ENCODE assay signal across 10 mouse cellular contexts in the genomic region with DNA sequence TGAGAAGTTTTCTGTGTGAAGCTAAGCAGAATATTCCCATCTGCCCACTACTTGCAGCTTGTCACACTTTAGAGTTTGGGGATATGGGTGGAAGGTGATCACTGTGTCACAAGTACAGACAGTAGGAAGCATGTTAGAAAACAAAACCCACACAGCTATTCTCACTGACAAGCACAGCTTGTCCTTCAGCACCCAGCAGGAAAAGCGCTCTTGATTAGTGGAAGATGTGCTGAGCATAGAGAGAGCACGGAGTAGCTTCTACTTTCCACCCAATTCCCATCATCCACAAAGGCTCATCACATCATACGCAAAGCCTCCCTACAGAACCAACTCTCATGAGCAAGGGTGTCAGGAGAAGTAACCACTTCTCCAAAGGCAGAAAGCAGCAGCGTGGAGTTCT. TPM values are rescaled to one million over a fixed set of nuclear protein-coding genes. Genes with fewer than 3 reads are reported as not detected.
DNase-seq lines count a peak whose midpoint lies in the region; ATAC-seq and TF ChIP-seq lines count a peak whose summit lies in the region.
"Had no signal": no experiment of that assay in that cellular context is flagged by ENCODE, and none has a peak within 500 bp of the region (broad histone marks: within the 10 kb centered on the region; RNA-seq: fewer than 3 reads in every experiment).

No protein-coding gene starts in this region.

- peak overlapping the region; percentile 74 for H3K4me3 ChIP-seq in hindbrain, postnatal 0 days (ENCODE audit: low read length)
- no peak overlapping the region for H3K4me3 ChIP-seq in kidney, adult 2 months (ENCODE audit: insufficient read depth, low read depth, low read length)

- WGBS in hindbrain, postnatal 0 days = 47% methylated on average over 4 of the region's 4 CpGs
- WGBS in kidney, adult 2 months = 65% methylated on average over 4 of the region's 4 CpGs

- H3K36me3 ChIP-seq in hindbrain, postnatal 0 days (ENCODE audit: insufficient read depth, low read length) = no peaks in the 10 kb centered on the region
- no peaks in the 10 kb centered on the region for H3K36me3 ChIP-seq in kidney, adult 2 months (ENCODE audit: control insufficient read depth, insufficient read depth, low read length)

- H3K9me3 ChIP-seq in hindbrain, postnatal 0 days (ENCODE audit: low read length) = no peaks in the 10 kb centered on the region

- H3K4me2 ChIP-seq in hindbrain, postnatal 0 days (ENCODE audit: low read depth, low read length) = peak overlapping the region; percentile 72

- peak overlapping the region; percentile 85; the same call in 1 of the 2 replicates for H3K9ac ChIP-seq in hindbrain, postnatal 0 days (replicated peaks; ENCODE audit: low read length)

- TF ChIP-seq POLR2A in kidney, adult 2 months (IDR thresholded peaks at IDR 0.05; ENCODE audit: low read depth, low read length) = no peak

- intact Hi-C loops in left cerebral cortex, postnatal 25 days (cut with DNase I) = loop anchor here (5.0 kb wide), 1 partner anchor 1292 kb away; no protein-coding TSS in a partner anchor
- intact Hi-C loops in left cerebral cortex, postnatal 10 days (cut with DNase I) = loop anchor here (5.0 to 10.0 kb wide), 2 partner anchors 1280 to 1292 kb away; no protein-coding TSS in a partner anchor

- no peak overlapping the region for H3K27ac ChIP-seq in hindbrain, postnatal 0 days
- H3K27ac ChIP-seq in kidney, adult 2 months (ENCODE audit: insufficient read depth, low read depth, low read length) = no peak overlapping the region
- H3K27ac ChIP-seq: kidney, postnatal 0 days; macrophage had no signal

- H3K4me1 ChIP-seq in hindbrain, postnatal 0 days (ENCODE audit: insufficient read depth, low read length) = peaks cover 3% of the 10 kb centered on the region; the same call in 1 of the 2 replicates
- no peaks in the 10 kb centered on the region for H3K4me1 ChIP-seq in kidney, adult 2 months (ENCODE audit: control insufficient read depth, insufficient read depth, low read length)

- no peaks in the 10 kb centered on the region for H3K27me3 ChIP-seq in hindbrain, postnatal 0 days (ENCODE audit: insufficient read depth, low read length)
- H3K27me3 ChIP-seq in kidney, adult 2 months (replicated peaks; ENCODE audit: control insufficient read depth, insufficient read depth, low read length) = peaks cover 2% of the 10 kb centered on the region

- ATAC-seq in hindbrain, postnatal 0 days = no peak

- peak; percentile 2 for DNase-seq in embryo, embryonic 11 days
- DNase-seq in embryo, embryonic 10 days (ENCODE audit: low spot score) = no peak
- peak; percentile 16 to 45 for DNase-seq in left cerebral cortex, postnatal 25 days (ENCODE audit: low spot score in 2 of 2)
- DNase-seq in left cerebral cortex, postnatal 10 days (ENCODE audit: extremely low spot score in 1 of 2, low spot score in 2 of 2) = no peak
- DNase-seq in hindbrain, postnatal 0 days (ENCODE audit: low spot score) = peak; percentile 6
- peak; percentile 23 for DNase-seq in retina, embryonic 14.5 days (ENCODE audit: low spot score)
- DNase-seq in kidney, adult 2 months = no peak
- no peak for DNase-seq in MN1 (ENCODE audit: low spot score)

- no peak for TF ChIP-seq CTCF in hindbrain, postnatal 0 days (IDR thresholded peaks at IDR 0.05; ENCODE audit: low read depth)
- no peak for TF ChIP-seq CTCF in kidney, adult 2 months (conservative IDR thresholded peaks at IDR 0.05; ENCODE audit: insufficient read depth, insufficient read length, low read depth, low read length)

RNA-seq across cellular contexts. Expression of gene Zfp804a, which starts 1.4 kb away (rescaled TPM):
- total RNA-seq in left cerebral cortex, postnatal 25 days (2021) = 10 to 100 TPM; 14.9 to 19.3 TPM
- 10 to 100 TPM; 22.6 to 22.7 TPM for total RNA-seq in left cerebral cortex, postnatal 10 days (2021)
- total RNA-seq in hindbrain, postnatal 0 days (2014; rRNA removed) = 9.5 and 10.4 TPM in 2 replicates
- polyA plus RNA-seq in hindbrain, postnatal 0 days (2015; fragmentation: Nextera tagmentation; extraction: Ambion mirVana) = 14.4 and 14.9 TPM in 2 replicates
- polyA plus RNA-seq in kidney, adult 2 months (2012; rRNA removed) = 0.03 and 0.05 TPM in 2 replicates
- polyA plus RNA-seq: macrophage had no signal

Comparison
In these comparisons a context has a peak if more than half of its experiments do, and no peak if none do; other contexts are left out.
1. DNase-seq: peak in embryo, embryonic 11 days (single experiment), left cerebral cortex, postnatal 25 days (2 of 2), hindbrain, postnatal 0 days (single experiment) and retina, embryonic 14.5 days (single experiment); none in embryo, embryonic 10 days (single experiment), left cerebral cortex, postnatal 10 days (0 of 2), kidney, adult 2 months (single experiment) and MN1 (single experiment).